Mouse (Mus musculus): ENCODE results near the gene 2310061I04Rik. TPM values are rescaled to one million over a fixed set of nuclear protein-coding genes. Genes with fewer than 3 reads are reported as not detected.
A peak's percentile ranks its signal among the peaks of the same experiment; 100 is the strongest.

The 2310061I04Rik gene
- polyA plus RNA-seq, 1 experiment: 73.4 TPM

DNA sequence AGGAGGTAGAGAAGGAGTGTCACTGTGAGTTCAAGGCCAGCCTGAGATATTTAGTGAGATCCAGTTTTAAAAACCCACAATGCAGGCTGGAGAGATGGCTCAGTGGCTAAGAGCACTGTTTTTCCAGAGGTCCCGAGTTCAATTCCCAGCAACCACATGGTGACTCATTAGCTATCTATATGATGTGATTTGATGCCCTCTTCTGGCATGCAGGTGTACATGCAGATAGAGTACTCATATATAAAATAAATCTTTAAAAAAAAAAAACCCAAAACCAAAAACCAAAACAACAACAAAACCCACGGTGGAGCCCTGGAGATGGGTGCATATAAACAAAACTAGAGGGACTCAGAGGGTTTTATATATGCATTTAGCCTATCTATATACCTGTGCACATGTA, 10.4 kb upstream of the 2310061I04Rik start:
- TF ChIP-seq CTCF (IDR thresholded peaks at IDR 0.05; ENCODE audit: borderline replicate concordance, control insufficient read depth, extremely low read depth, insufficient read depth, low read length, poor library complexity) (no peak), POLR2A (IDR thresholded peaks at IDR 0.05; ENCODE audit: control insufficient read depth, extremely low read depth, insufficient read depth, low read length, poor library complexity) (no peak)
- Histone ChIP-seq H3K27me3 (ENCODE audit: control insufficient read depth, insufficient read depth, low read length) (no peaks in the 10 kb centered on the region), H3K27ac (ENCODE audit: control insufficient read depth, insufficient read depth, low read length) (no peak overlapping the region), H3K4me1 (replicated peaks; ENCODE audit: control insufficient read depth, insufficient read depth, low read length) (peaks cover 24% of the 10 kb centered on the region), H3K4me3 (ENCODE audit: control insufficient read depth, insufficient read depth, low read length) (no peak overlapping the region), H3K36me3 (ENCODE audit: control insufficient read depth, insufficient read depth, low read length) (no peaks in the 10 kb centered on the region)
- DNase-seq: no peak
- WGBS: 47% methylated on average over 2 of the region's 2 CpGs

DNA sequence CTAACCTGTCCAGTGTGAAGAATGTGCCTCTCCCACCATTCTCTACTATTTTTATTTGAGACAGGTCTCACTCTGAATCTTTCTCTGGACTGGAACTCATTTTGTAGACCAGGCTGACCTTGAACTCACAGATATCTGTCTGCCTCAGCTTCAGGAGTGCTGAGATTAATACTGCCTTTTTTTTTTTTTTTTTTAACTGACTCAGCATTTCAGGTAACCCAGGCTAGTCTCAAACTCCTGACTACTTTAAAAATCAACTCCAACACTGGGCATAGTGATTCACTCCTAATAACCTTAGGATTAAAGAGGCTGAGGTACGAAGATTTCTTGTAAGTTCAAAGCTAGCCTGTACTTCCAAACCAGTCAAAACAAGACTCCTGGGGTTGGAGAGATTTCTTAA, 8.4 kb upstream of the 2310061I04Rik start:
- peaks cover 22% of the 10 kb centered on the region for H3K4me1 ChIP-seq (replicated peaks; ENCODE audit: control insufficient read depth, insufficient read depth, low read length)
- no peaks in the 10 kb centered on the region for H3K27me3 ChIP-seq (ENCODE audit: control insufficient read depth, insufficient read depth, low read length)
- WGBS: 100% methylated on average over 1 of the region's 1 CpGs
- H3K4me3 ChIP-seq (ENCODE audit: control insufficient read depth, insufficient read depth, low read length): no peak overlapping the region
- no peak for DNase-seq
- no peak overlapping the region for H3K27ac ChIP-seq (ENCODE audit: control insufficient read depth, insufficient read depth, low read length)
- TF ChIP-seq POLR2A (IDR thresholded peaks at IDR 0.05; ENCODE audit: control insufficient read depth, extremely low read depth, insufficient read depth, low read length, poor library complexity): no peak
- no peak for TF ChIP-seq CTCF (IDR thresholded peaks at IDR 0.05; ENCODE audit: borderline replicate concordance, control insufficient read depth, extremely low read depth, insufficient read depth, low read length, poor library complexity)
- H3K36me3 ChIP-seq (ENCODE audit: control insufficient read depth, insufficient read depth, low read length): no peaks in the 10 kb centered on the region

DNA sequence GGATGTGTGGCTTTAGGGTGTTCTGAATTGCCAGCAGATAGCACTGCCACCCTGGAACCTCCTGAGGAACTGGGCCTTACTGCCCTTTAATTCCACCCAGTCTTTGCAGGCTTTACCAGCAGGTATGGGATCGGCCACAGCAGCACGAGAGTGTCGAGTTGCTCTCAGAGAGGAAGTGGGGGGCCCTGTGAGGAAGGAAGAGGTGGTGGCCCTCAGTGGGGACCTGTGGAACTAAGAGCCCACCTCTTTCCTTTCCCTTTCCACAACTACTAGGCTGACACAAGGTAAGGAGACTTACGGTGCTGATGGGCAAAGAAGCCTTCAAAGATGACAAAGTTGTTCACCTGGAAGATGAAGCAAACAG, 6.7 kb upstream of the 2310061I04Rik start:
- H3K4me3 ChIP-seq (ENCODE audit: control insufficient read depth, insufficient read depth, low read length): no peak overlapping the region
- TF ChIP-seq POLR2A (IDR thresholded peaks at IDR 0.05; ENCODE audit: control insufficient read depth, extremely low read depth, insufficient read depth, low read length, poor library complexity) (no peak), CTCF (IDR thresholded peaks at IDR 0.05; ENCODE audit: borderline replicate concordance, control insufficient read depth, extremely low read depth, insufficient read depth, low read length, poor library complexity) (no peak)
- H3K36me3 ChIP-seq (ENCODE audit: control insufficient read depth, insufficient read depth, low read length): no peaks in the 10 kb centered on the region
- 3% methylated on average over 4 of the region's 4 CpGs for WGBS
- no peak for DNase-seq
- peaks cover 13% of the 10 kb centered on the region for H3K4me1 ChIP-seq (replicated peaks; ENCODE audit: control insufficient read depth, insufficient read depth, low read length)
- H3K27ac ChIP-seq (ENCODE audit: control insufficient read depth, insufficient read depth, low read length): peak overlapping the region; percentile 44; the same call in 1 of the 2 replicates
- no peaks in the 10 kb centered on the region for H3K27me3 ChIP-seq (ENCODE audit: control insufficient read depth, insufficient read depth, low read length)

DNA sequence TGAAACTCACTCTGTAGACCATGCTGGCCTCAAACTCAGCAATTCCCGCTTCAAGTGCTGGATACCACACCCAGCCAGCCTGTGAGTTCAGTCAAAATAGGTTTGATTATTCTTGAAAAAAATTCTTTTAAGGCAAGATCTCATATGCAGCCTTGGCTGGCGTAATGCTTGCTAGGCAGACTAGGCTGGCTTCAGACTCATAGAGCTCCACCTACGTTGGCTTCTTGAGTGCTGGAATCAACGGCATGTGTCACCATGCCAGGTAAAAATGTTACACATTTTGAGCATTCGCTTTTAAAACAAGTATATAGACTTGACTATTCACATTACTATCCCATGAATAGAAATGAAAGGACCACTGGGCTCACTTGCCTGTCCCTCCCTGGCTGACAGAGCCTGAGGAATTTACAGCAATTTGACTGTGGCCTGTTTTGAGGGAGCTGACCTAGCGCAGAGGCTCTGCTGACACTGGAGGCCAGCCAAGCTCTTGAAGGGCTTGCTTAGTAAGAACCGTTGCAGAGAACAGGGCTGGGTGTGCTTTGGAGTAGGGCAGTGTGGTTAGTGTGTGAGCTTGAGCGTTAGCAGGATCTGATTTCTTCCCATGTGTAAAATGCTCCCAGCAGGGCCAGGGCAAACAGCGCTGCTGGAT, 6.2 kb upstream of the 2310061I04Rik start:
- Histone ChIP-seq H3K27ac (ENCODE audit: control insufficient read depth, insufficient read depth, low read length) (peak overlapping the region; percentile 44; the same call in 1 of the 2 replicates), H3K4me3 (ENCODE audit: control insufficient read depth, insufficient read depth, low read length) (no peak overlapping the region), H3K4me1 (replicated peaks; ENCODE audit: control insufficient read depth, insufficient read depth, low read length) (peaks cover 13% of the 10 kb centered on the region), H3K27me3 (ENCODE audit: control insufficient read depth, insufficient read depth, low read length) (no peaks in the 10 kb centered on the region), H3K36me3 (ENCODE audit: control insufficient read depth, insufficient read depth, low read length) (no peaks in the 10 kb centered on the region)
- DNase-seq: no peak
- TF ChIP-seq CTCF (IDR thresholded peaks at IDR 0.05; ENCODE audit: borderline replicate concordance, control insufficient read depth, extremely low read depth, insufficient read depth, low read length, poor library complexity) (no peak), POLR2A (IDR thresholded peaks at IDR 0.05; ENCODE audit: control insufficient read depth, extremely low read depth, insufficient read depth, low read length, poor library complexity) (no peak)
- WGBS: 58% methylated on average over 9 of the region's 9 CpGs

DNA sequence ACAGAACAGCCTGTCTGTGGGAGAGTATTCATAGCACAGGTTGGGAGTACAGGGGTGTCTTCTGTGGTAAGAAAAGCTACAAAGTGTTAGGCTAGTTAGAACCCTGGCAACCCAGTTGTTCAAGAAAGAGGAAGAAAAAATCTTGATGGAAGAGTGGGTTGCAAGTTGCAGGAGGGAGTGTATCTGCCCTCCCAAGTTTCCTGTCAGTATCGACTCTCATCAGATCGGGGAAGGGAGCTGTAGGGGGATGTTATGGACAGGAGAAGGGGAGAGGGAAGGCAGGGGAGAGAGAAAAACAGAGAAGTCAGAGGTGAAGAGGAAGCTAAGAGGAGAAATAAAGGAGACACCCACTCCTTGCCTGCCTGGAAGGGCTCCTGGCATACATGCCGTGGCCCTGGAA, 3.4 kb upstream of the 2310061I04Rik start:
- TF ChIP-seq CTCF (IDR thresholded peaks at IDR 0.05; ENCODE audit: borderline replicate concordance, control insufficient read depth, extremely low read depth, insufficient read depth, low read length, poor library complexity) (no peak), POLR2A (IDR thresholded peaks at IDR 0.05; ENCODE audit: control insufficient read depth, extremely low read depth, insufficient read depth, low read length, poor library complexity) (no peak)
- no peak overlapping the region for H3K27ac ChIP-seq (ENCODE audit: control insufficient read depth, insufficient read depth, low read length)
- H3K27me3 ChIP-seq (ENCODE audit: control insufficient read depth, insufficient read depth, low read length): no peaks in the 10 kb centered on the region
- WGBS: 48% methylated on average over 3 of the region's 3 CpGs
- peaks cover 26% of the 10 kb centered on the region for H3K4me1 ChIP-seq (replicated peaks; ENCODE audit: control insufficient read depth, insufficient read depth, low read length)
- H3K36me3 ChIP-seq (ENCODE audit: control insufficient read depth, insufficient read depth, low read length): no peaks in the 10 kb centered on the region
- DNase-seq: no peak
- H3K4me3 ChIP-seq (ENCODE audit: control insufficient read depth, insufficient read depth, low read length): no peak overlapping the region

DNA sequence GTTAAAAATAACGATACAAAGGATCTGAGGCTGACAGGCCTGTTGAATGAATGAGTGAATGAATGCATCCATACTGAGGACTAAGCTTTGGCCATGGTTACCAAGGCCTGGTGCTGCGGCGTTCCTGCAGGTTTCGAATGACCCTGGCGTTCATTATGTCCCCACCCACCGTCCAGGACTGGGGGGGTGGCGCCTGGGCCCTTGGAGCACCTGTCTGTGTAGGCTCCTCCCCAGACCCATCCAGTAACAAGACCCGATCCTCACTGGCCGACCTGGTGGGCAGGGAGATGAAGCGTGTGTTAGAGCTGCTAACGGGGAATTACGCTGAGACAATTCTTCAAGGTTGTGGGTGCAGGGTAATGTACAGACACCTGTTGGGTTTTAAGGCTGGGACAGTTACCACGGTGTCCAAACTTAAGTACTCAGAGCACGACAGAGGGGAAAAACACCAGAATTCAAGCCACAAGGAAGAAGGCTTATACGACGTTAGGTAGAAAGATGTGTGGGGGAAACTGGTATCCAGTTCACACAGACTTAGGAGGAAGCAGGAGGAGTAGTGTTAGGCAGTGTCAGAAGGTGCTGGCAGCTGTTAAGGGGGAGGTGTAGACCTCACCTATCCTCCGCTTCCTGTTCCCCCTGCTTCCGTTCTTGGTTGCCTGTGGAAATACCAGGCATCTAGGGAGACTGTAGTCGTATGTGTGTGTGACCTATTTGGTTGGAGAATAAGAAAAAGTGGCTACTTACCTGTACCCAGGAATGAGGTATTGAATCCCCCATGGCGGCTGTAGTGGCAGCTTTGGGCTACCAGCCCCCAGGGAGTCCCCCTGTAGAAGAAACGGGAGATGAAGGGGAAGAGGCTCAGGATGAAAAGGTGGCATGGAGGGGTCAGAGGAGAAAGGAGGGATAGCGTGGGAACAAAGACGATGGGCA, 678 bp upstream of the 2310061I04Rik start:
- H3K4me1 ChIP-seq (replicated peaks; ENCODE audit: control insufficient read depth, insufficient read depth, low read length): peaks cover 16% of the 10 kb centered on the region
- H3K4me3 ChIP-seq (ENCODE audit: control insufficient read depth, insufficient read depth, low read length): 0 out of 2 replicates have a peak overlapping the region, but pooled peaks have one; percentile 2
- TF ChIP-seq CTCF (IDR thresholded peaks at IDR 0.05; ENCODE audit: borderline replicate concordance, control insufficient read depth, extremely low read depth, insufficient read depth, low read length, poor library complexity): no peak
- no peak for TF ChIP-seq POLR2A (IDR thresholded peaks at IDR 0.05; ENCODE audit: control insufficient read depth, extremely low read depth, insufficient read depth, low read length, poor library complexity)
- 28% methylated on average over 23 of the region's 23 CpGs for WGBS
- peaks cover 6% of the 10 kb centered on the region for H3K36me3 ChIP-seq (ENCODE audit: control insufficient read depth, insufficient read depth, low read length)
- no peaks in the 10 kb centered on the region for H3K27me3 ChIP-seq (ENCODE audit: control insufficient read depth, insufficient read depth, low read length)
- no peak for DNase-seq
- peak overlapping the region; percentile 62 for H3K27ac ChIP-seq (ENCODE audit: control insufficient read depth, insufficient read depth, low read length)

Measured in thymus, adult 2 months (tissue).